Mouse (Mus musculus) urinary bladder, postnatal 10 days (tissue): ENCODE measurements around the gene Zfp266.

Source experiments
- DNase-seq: peaks from one replicate; pipeline ENCODE4 v3.0.0; 2022; ENCODE audit warnings: low spot score

The Zfp266 gene

DNA sequence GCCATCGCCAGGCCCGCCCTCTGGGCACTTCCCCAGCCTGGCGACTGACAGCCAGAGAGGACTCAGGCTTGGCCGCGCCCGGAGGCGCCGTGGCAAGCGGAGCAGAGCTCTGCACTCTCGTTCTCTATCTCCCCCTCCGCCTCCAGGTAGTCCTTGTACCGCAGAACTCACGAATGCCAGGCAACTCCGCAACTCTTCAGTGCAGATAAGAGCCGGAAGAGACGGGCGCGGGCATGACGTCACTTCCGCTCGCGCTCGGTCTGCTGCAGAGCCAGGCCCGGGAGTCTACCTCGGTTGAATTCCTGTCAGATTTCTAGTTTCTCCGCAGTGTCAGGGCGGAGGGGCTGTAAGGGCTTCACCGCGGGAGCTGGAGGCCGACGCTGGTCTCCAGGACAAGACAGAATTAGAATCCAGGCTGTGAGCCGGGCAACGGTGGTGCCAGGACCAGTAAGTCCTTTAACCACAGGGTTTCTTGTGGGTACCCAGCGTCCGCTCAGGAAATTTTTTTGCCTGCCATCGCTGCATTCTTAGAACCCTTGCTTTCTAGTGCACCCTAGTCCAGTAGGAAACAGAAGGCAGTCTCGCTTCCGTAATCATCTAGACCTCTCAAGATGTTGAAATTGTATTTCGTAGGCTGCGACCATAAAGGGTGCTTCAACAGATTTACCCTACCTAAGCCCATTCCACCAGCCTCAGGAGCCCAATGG lies 28.5 kb downstream of the Zfp266 start, which contains the start of gene Zfp426:
Gene Zfp426 (minus strand): TSS at position 220 of the 707 bp plus-strand sequence.
- DNase-seq: peak; percentile 14

DNA sequence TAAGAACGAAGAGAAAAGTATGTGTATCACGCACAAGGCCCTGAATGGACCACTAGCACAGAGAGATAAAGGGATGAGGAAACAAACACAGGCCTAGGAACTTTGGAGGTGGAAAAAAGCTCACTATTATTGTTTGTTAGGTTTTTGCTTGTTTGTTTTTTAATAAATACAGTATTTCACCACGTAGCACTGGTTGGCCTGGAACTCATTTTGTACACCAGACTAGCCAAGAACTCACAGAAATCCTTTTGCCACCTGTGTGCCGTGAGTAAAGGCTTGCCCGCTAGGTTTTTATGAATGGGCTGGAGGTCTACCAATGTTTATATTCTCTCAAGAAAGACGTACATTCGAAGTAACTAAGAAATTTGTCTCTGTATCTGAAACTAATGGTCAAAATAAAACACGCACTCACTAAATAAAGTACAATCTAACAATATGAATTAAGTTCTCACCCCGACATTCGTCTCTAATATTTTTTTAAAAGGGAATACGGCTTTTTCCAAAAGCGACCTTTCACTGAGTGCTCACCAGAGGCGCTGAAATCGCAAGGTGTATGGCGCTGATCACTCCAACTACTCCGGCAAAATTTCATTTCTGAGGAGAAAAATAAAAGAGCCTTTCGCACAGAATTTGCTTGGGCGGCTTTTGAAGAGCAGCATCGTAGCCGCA lies 29.2 kb downstream of the Zfp266 start:
- DNase-seq: no peak

DNA sequence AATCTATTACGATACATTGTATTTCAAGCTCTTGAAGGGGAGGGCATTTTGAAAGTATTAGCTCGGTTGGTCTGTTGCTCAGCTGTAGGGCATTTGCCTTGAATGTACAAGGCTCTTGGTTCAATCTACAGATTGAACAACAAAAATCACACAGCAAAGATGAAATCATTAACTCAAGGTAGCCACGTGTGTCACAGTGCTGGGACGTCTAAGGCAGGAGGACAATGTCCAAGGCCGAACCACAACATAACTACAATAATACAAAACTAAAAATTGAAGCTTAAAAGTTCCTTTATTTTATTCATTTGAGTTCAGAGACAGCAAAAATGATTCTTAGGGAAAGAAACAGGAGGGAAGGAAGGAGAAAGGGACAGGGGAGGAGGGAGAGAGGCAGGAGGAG lies 31.7 kb downstream of the Zfp266 start:
- no peak for DNase-seq

DNA sequence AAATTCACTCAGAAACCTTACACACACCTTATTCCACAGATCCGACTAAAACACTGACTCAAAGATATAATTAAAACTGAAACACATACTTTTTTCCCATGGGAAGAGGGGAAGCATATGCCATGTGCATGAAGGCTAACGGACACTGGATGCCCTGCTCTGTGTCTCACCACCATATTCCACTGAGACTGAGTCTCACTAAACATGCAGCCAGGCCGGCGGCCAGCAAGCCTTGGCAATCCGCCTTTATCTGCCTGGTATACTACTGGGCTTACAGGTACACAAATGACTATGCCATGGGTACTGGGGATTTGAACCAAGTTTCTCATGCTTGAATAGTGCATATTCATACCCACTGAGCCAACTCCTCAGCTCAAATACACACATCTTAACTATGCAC lies 41.8 kb downstream of the Zfp266 start:
- no peak for DNase-seq

DNA sequence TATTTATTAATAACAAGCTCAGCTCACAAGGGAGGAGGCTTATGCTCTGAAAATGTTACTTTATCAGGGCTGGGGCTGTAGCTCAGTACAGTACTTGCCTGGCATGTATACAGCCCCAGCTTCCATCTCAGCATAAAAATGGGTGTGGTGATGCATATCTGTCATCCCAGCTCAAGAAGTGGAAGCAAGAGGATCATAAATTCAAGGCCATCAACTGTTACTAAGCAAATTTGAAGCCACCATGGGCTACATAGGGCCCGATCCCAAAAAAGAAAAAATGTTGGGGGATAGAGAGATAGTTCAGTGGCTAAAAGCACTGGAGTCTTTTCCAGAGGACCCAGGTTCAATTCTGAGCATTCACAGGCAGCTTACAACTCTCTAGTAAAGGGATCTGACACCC lies 44.6 kb downstream of the Zfp266 start:
- DNase-seq: no peak

DNA sequence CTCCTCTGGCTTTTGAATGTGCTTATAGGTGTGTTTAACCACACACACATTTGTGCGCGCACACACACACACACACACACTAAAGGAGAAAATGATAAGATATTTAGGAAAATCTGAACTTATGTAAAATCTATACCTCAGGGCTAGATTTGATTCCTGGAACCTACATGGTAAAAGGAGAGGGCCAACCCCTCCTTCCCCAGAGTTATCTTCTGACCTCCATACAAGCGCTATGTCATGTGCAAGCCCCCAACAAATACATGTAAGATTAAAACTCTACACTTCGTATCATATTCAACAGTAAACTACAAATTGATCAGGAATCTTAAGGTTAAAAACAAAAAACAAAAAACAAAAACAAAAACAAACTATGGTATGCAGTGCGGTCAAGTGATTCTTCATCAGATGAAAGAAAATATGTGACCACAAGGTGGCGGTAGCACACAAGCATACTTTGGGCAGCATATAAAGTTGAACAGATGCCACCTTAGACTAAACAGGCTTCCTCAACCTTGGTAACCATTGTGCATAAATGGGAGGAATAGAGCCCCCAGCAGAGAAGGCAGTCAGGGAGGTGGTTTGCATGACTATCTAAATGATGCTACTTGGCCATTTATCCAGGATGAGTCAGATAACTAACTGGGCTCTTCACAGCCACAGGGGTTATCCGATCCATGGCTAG lies 54.3 kb downstream of the Zfp266 start:
- no peak for DNase-seq

DNA sequence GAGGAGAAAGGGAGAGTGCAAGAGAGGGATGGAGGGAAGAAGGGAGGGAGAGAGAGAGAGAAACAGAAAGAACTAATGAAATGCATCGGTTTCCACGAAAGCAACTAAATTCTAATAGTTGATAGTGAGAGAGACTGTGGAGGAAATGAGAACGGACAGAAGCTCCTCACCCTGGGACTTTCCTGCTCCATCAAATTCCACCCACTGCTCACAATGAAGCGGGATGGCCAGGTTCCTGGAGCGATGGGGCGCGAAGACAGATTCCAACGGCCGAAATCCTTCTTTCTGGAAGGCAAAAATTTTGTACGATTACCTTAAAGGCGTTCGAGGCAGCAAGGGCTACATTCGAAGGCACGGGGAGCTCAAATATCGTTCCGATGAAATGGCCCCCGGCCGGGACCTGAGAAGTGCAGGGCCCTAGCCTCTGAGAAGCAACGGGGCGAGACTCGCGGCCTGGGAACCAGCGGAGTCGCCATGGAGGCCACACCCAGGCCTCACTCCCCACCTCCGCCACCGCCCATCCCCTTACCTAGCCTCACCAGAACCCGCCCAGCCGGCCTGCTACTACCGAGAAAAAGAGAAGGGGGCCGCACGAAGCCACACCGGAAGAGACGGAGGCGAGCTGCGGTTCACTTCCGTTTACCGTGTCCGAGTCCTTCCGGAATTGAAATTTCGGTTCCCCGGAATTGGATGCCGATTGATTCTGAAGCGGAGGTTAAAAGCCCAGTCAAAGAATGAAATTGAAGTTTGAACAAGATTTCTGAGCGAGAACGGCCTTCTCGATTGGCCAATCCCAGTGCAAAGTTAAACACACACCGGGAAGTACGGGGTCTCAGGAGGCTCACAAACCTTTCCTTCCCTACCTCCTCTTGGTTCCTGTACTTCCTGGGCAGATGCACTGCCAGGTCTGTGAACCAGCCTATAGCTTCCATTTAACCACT lies 61.6 kb downstream of the Zfp266 start, which contains the start of gene Zfp26:
Gene Zfp26 (minus strand): TSS at position 786 of the 941 bp plus-strand sequence.
- peak; percentile 35 for DNase-seq

DNA sequence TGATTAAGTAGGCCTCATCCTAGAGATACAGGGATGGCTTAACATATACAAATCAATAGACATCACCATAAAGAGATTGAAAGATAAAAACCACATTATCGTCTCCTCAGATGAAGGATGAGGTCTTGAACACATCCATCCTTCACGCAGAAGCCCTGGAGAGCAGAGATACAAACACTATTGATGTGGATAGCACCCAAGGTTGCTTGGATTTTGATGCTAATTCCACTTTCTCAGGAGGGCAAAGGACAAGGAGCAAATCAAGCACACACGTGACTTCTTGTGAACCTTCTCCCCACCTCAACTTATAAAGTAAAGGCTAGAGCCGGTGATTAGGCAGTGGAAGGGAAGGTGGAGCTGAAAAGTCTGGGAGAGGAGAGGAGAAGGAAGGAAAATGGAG lies 67.6 kb downstream of the Zfp266 start:
- DNase-seq: no peak

DNA sequence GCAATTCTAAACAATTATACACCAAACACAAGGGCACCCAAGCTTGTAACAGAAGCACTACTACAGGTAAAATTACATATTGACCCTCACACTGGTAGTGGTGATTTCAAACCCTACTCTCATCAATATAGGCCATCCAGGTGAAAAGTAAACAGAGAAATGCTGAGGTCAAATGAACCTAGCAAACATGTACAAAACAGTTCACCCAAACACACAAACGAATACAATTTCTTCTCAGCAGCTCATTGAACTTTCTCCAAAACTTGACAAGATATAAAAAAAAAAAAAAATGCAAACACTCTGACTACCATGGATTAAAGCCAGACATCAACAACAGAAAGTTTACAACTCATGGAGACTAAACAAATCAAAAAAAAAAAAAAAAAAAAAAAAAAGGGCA lies 69.7 kb downstream of the Zfp266 start:
- DNase-seq: no peak
